Mouse (Mus musculus) gonadal fat pad, adult 2 months (tissue): ENCODE measurements around the gene Naxd. TPM values are rescaled to one million over a fixed set of nuclear protein-coding genes. Genes with fewer than 3 reads are reported as not detected.
"Not testable (repeated sequence)": the region's sequence is repeated elsewhere in the genome, so short reads cannot be mapped to it uniquely, and the experiment has no call there.

Experiments used
- DNase-seq: peaks from one replicate; pipeline ENCODE4 v3.0.0-alpha.2; 2012; ENCODE audit warnings: low read depth
- polyA plus RNA-seq: library from polyadenylated mRNA; depleted of rRNA; stranded (reverse); fragments of >200 nt; gene quantifications from 2 replicates; pipeline ENCODE4 v1.2.3, GENCODE M21; 2012

The Naxd gene
- polyA plus RNA-seq, 1 experiment, result 189 TPM

- DNase-seq, result no peak
These were observed 15.9 kb downstream of the Naxd start for GRCm38 (mm10) chr8:11513247-11513646.

- no peak for DNase-seq
These were observed 19.0 kb downstream of the Naxd start for GRCm38 (mm10) chr8:11516292-11516691.

GRCm38 (mm10) chr8:11517366-11518055 lies 20.2 kb downstream of the Naxd start:
- no peak for DNase-seq

- DNase-seq, result no peak
These were observed 20.7 kb downstream of the Naxd start for GRCm38 (mm10) chr8:11518056-11518396.

- DNase-seq, result no peak
These were observed 21.4 kb downstream of the Naxd start for GRCm38 (mm10) chr8:11518676-11519075.

GRCm38 (mm10) chr8:11523331-11523730 lies 26.0 kb downstream of the Naxd start:
- no peak for DNase-seq

- DNase-seq, result no peak
These were observed 33.0 kb downstream of the Naxd start for GRCm38 (mm10) chr8:11530155-11530770.

- DNase-seq, result peak; percentile 93
These were observed 33.5 kb downstream of the Naxd start for GRCm38 (mm10) chr8:11530849-11531248.

- DNase-seq, result no peak
These were observed 37.2 kb downstream of the Naxd start for GRCm38 (mm10) chr8:11534494-11534893.

GRCm38 (mm10) chr8:11539049-11539448 lies 41.7 kb downstream of the Naxd start:
- no peak for DNase-seq

- peak; percentile 65 for DNase-seq
These were observed 42.9 kb downstream of the Naxd start for GRCm38 (mm10) chr8:11540182-11540581.

- peak; percentile 66 for DNase-seq
These were observed 44.7 kb downstream of the Naxd start for GRCm38 (mm10) chr8:11542031-11542430.

- no peak for DNase-seq
These were observed 45.6 kb downstream of the Naxd start for GRCm38 (mm10) chr8:11542866-11543265.

- no peak for DNase-seq
These were observed 47.1 kb downstream of the Naxd start for GRCm38 (mm10) chr8:11544386-11544785.

- DNase-seq, result no peak
These were observed 49.8 kb downstream of the Naxd start for GRCm38 (mm10) chr8:11547063-11547462.

GRCm38 (mm10) chr8:11549706-11550105 lies 52.4 kb downstream of the Naxd start:
- DNase-seq, result no peak

GRCm38 (mm10) chr8:11550281-11550948 lies 53.1 kb downstream of the Naxd start, which contains the start of gene Cars2:
Cars2 (minus strand) TSS chr8:11550783.
- no peak for DNase-seq

GRCm38 (mm10) chr8:11551497-11551896 lies 54.2 kb downstream of the Naxd start:
- DNase-seq, result not testable (repeated sequence)

- no peak for DNase-seq
These were observed 55.1 kb downstream of the Naxd start for GRCm38 (mm10) chr8:11552390-11552789.

- no peak for DNase-seq
These were observed 57.8 kb downstream of the Naxd start, which contains the start of gene Ing1 for GRCm38 (mm10) chr8:11554799-11555719. Ing1 (plus strand) TSS chr8:11555571.

- peak; percentile 79 for DNase-seq
These were observed 58.6 kb downstream of the Naxd start for GRCm38 (mm10) chr8:11555720-11556591.
